In the genomic region with DNA sequence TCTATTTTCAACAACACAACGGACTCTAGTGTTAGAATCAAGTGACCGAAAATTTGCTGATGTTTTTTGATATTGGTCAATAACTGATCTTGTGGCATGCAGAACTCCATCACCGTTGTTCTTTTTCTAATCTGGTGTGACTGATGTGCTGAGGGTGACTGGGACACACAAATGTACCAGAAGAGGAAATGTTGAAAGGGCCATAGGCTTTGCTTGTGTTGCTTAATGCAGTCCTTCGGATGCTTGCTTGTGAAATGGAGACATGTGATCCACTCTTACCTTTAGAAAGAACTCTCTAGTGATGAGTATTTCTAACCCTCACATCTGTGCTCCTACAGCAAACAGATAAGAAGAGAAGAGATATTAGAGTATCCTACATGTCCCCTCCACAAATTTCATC, we compare ENCODE assay signal across 18 mouse cellular contexts.
"Had no signal": no experiment of that assay in that cellular context is flagged by ENCODE, and none has a peak within 500 bp of the region (broad histone marks: within the 10 kb centered on the region; RNA-seq: fewer than 3 reads in every experiment).

No protein-coding gene starts in this region.

- H3K27me3 ChIP-seq: liver, embryonic 13.5 days; liver, embryonic 15.5 days; midbrain, embryonic 12.5 days; neural tube, embryonic 12.5 days had no signal

- H3K9ac ChIP-seq: liver, embryonic 13.5 days; liver, embryonic 15.5 days; lung, embryonic 14.5 days; midbrain, embryonic 12.5 days; neural tube, embryonic 12.5 days had no signal

- DNase-seq: liver, embryonic 13.5 days; lung, adult 18-20 months; lung, embryonic 14.5 days; lung, postnatal 4 days; midbrain, embryonic 14.5 days; retina, postnatal 1 day; right cerebral cortex, adult 18-20 months; right cerebral cortex, postnatal 25 days; right cerebral cortex, postnatal 4 days; spleen, adult 18-20 months; thymus, adult 18-20 months; thymus, postnatal 14 days; thymus, postnatal 4 days had no signal

- H3K9me3 ChIP-seq: liver, embryonic 13.5 days; liver, embryonic 15.5 days; midbrain, embryonic 10.5 days; midbrain, embryonic 12.5 days; neural tube, embryonic 12.5 days had no signal

- ATAC-seq: midbrain, embryonic 16.5 days had no signal

- H3K27ac ChIP-seq: liver, embryonic 13.5 days; liver, embryonic 15.5 days; midbrain, embryonic 10.5 days; midbrain, embryonic 12.5 days; neural tube, embryonic 12.5 days had no signal

- H3K4me3 ChIP-seq: liver, embryonic 13.5 days; liver, embryonic 15.5 days; midbrain, embryonic 10.5 days; midbrain, embryonic 12.5 days; neural tube, embryonic 12.5 days had no signal

- H3K4me2 ChIP-seq: liver, embryonic 13.5 days; liver, embryonic 15.5 days; lung, embryonic 14.5 days; midbrain, embryonic 12.5 days; neural tube, embryonic 12.5 days had no signal

- H3K36me3 ChIP-seq: liver, embryonic 13.5 days; liver, embryonic 15.5 days; midbrain, embryonic 10.5 days; midbrain, embryonic 12.5 days; neural tube, embryonic 12.5 days had no signal

- H3K4me1 ChIP-seq: liver, embryonic 13.5 days; liver, embryonic 15.5 days; midbrain, embryonic 10.5 days; midbrain, embryonic 12.5 days; neural tube, embryonic 12.5 days had no signal
